22 mouse cellular contexts compared by ENCODE assay signal in the genomic region with DNA sequence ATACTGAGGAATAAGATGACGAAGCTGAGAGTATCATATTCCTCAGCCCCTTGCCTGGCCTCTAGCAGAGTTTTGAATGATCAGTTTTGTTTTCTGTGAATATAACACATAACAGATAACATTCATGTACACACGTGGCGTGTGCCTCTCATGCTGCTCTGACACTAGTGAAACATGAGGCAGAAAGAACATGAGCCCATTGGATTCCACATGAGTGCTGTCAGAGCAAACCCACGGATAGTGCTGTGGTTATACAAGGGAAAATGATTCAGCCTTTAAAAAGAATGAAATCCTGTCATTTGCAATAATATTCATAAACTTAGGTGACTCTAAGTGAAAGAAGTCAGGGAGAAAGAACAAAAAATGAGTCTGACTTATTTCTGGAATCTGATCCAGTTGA.
"Had no signal": no experiment of that assay in that cellular context is flagged by ENCODE, and none has a peak within 500 bp of the region (broad histone marks: within the 10 kb centered on the region; RNA-seq: fewer than 3 reads in every experiment).

No protein-coding gene starts in this region.

- DNase-seq: kidney, adult 11 months; kidney, adult 8-10 months; kidney, postnatal 10 days; kidney, postnatal 36 days; layer of hippocampus, adult 9-11 months; liver, postnatal 0 days; lung, embryonic 14.5 days; midbrain, embryonic 14.5 days; retina, postnatal 1 day; right cerebral cortex, postnatal 25 days; spleen, adult 18-20 months; thymus, postnatal 36 days had no signal

- H3K4me3 ChIP-seq: kidney, embryonic 15.5 days; left cerebral cortex, adult 2 months; limb, embryonic 12.5 days; limb, embryonic 15.5 days; megakaryocyte, embryonic 14.5 days; neural tube, embryonic 12.5 days; stomach, embryonic 15.5 days had no signal

- H3K27me3 ChIP-seq: kidney, embryonic 15.5 days; limb, embryonic 12.5 days; limb, embryonic 15.5 days; neural tube, embryonic 12.5 days; stomach, embryonic 15.5 days had no signal

- H3K4me2 ChIP-seq: kidney, embryonic 15.5 days; limb, embryonic 12.5 days; limb, embryonic 15.5 days; liver, embryonic 11.5 days; lung, embryonic 14.5 days; midbrain, embryonic 11.5 days; neural tube, embryonic 12.5 days; stomach, embryonic 15.5 days had no signal

- H3K36me3 ChIP-seq: kidney, embryonic 15.5 days; limb, embryonic 12.5 days; limb, embryonic 15.5 days; neural tube, embryonic 12.5 days; stomach, embryonic 15.5 days had no signal

- ATAC-seq: liver, postnatal 0 days; lung, postnatal 0 days had no signal
